Mouse (Mus musculus) brain, embryonic 14.5 days (tissue): ENCODE results near the gene P3h1.

Experiments used
- CTCF ChIP-seq: fragments of 200-500 bp; IDR thresholded peaks from 2 replicates; pipeline ENCODE4 v1.5.1; 2012; ENCODE audit warnings: inconsistent platforms, mild to moderate bottlenecking, moderate library complexity, borderline replicate concordance; ENCODE audit not compliant: insufficient read depth, insufficient read length; ENCODE audit errors: extremely low read depth
- POLR2A ChIP-seq: fragments of 200-500 bp; IDR thresholded peaks from 2 replicates; pipeline ENCODE4 v1.6.1; 2012; ENCODE audit warnings: mild to moderate bottlenecking, inconsistent platforms, borderline replicate concordance; ENCODE audit not compliant: poor library complexity, insufficient read depth, insufficient read length, severe bottlenecking; ENCODE audit errors: extremely low read depth

DNA sequence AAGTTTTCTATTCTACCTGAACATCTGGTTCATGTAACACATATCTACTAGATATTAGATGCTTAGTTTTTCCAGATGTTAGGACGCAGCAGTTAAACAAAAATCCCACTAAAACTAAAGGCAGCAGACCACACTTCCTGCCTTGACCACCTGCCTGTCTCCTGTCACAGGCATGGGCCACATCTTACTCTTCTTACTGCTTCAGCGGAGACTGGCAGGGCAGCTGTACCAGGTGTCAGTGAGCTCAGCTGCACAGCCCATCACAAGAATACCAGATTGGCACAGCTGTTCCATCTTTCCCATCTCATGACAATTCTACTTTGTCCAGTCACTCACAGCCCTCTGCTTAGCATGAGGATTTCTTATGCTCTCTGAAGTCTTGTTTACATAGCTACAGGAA is 64.6 kb downstream of the P3h1 start:
- TF ChIP-seq CTCF = no peak
- no peak for TF ChIP-seq POLR2A
